Mouse (Mus musculus): ENCODE measurements around the gene Exosc5.

Gene Exosc5

DNA sequence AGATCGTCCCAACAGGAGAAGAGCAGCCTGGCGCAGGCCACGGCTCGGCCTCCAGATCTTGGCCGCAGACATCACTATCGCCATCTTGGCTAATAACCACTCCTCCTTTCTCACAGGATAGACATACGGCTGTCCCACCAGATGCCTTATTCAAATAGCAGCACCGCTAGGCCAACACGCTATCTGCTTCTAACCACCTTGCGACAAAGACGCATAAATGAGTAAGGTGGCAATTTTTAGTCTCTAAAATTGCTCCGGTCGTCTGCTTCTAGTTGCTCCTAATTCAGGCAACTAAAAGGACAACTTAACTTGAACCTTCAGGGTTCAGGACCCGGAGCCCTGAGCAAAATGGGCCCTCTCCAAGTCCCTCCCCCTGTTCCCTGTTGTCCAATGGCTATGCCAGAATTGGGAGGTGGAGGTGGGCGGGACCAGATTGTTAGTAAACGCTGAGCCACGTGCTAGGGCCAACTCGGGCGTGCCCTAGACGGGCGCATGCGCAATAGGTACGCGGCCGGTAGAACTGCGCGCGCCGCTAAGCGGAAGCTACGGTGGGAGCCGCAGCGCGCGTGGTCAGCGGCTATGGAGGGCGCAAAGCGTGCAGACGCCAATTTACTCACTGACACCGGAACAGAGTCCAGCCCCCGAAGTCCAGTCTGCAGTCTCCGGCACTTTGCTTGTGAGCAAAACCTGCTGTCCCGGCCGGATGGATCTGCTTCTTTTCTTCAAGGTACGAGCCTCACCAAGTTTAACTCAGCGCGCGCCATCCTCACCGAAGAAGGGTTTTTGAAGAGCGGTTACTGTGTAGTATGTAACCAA lies at the start of gene Exosc5, which contains the start of gene Bckdha:
TSS of gene Exosc5 (plus strand) at position 508 of the 816 bp plus-strand sequence.
TSS of gene Bckdha (minus strand) at position 325 of the 816 bp plus-strand sequence.
- DNase-seq (ENCODE audit: low spot score) = peak; percentile 95

DNA sequence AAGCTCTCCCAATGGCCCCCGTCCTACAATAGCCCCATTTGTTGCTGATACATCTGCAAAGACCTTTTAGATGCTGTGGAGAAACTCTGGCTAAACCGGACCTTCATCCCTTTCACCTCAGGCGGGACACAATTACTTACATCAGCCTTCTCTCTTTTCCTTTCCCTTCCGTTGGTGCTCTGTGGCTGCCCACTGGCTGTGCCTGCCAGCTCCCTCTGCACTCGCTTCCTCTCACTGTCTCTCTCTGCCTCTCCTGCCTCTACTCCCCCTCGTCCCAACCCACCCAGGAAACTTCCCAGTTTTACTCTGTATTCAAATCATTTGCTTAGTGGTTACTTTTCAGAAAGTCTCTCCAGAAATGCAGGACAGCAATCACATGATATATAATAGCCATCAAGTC lies 48.9 kb upstream of the Exosc5 start:
- no peak for DNase-seq (ENCODE audit: low spot score)

DNA sequence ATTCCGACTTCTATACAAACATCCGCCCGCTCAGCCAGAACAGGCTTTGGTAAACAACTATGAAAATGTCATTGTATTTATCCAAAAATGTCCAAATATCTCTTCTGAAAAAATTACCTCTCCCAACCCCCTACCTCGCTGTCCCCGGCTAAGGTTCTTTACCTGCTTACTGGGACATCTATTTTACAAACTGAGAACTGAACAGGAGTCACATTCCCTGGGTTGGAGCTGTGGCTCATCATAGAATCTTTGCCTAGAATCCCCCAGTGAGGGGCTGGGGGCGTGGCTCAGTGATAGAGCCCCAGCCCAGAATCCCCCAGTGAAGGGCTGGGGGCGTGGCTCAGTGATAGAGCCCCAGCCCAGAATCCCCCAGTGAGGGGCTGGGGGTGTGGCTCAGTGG lies 47.5 kb upstream of the Exosc5 start:
- no peak for DNase-seq (ENCODE audit: low spot score)

DNA sequence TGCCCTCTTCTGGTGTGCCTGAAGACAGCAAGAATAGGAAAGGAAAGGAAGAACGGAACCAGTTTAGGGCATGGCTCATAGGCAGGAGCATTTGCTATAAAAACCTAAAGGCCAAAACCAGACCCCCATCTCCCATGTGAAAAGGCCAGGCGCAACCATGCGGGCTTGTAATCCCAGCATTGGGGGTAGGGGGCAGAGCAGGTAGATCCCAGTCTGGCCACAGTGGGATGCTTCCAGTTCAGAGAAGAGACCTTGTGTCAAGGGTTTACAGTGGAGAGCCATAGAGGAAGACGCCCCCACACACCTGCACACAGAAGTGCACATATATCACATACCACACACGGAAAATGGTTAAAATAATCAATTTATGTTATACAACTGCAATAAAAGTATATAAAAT lies 44.9 kb upstream of the Exosc5 start:
- no peak for DNase-seq (ENCODE audit: low spot score)

DNA sequence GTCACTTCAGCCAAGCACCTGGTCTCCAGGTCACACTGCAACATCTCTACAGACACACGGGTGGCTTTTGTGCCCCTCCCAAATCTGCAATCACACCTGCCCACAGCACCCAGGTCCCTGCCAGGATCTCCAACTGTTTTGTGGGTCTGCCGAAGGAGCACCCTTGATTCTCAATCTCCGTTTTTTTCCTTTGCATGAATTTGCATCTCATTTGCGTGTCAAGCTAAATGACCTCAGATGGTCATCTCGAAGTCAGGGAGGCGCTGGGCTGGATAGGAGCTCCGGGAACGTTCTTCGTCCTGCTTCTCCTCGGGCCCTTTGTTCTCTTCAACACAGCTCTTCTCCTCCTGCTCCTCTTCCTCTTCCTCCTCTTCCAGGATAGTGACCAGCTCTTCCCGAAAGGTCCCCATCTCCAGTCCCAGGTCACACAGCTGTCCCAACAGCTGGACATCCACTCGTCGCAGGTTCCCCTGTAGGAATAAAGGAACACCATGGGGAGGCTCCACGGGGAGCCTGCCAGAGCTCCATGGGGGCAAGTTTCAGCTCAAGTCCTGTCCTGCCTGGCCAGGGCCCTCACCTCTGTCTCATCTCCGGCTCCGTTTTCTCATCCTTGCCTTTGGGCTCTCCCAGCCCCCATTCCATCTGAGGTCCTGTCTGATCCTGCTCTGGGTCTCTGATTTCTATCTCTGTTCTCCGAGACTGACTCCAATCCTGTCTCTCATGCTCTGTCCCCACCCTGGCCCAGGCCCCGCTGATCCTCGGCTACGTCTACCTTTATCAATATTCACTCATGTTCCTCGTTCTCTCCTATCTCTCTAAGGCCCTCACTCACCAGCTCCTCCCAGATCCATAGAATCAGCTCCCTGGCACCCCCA lies 43.9 kb upstream of the Exosc5 start:
- no peak for DNase-seq (ENCODE audit: low spot score)

DNA sequence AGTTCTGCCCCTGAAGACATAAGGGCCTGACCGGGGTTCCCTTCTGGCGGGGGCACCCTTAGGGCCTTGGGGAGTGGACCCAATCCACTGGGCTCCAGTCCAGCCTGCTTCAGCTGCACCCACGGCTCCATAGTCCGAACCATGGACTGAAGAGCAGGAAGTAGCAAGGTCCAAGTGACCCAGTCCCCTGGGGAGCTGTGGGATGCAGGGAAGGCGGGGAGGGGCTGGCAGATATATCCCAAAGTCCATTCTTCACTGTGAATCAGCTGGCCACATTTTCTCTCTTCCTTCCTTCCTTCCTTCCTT lies 43.3 kb upstream of the Exosc5 start, which contains the start of gene Erich4:
TSS of gene Erich4 (minus strand) at position 187 of the 306 bp plus-strand sequence.
- no peak for DNase-seq (ENCODE audit: low spot score)

DNA sequence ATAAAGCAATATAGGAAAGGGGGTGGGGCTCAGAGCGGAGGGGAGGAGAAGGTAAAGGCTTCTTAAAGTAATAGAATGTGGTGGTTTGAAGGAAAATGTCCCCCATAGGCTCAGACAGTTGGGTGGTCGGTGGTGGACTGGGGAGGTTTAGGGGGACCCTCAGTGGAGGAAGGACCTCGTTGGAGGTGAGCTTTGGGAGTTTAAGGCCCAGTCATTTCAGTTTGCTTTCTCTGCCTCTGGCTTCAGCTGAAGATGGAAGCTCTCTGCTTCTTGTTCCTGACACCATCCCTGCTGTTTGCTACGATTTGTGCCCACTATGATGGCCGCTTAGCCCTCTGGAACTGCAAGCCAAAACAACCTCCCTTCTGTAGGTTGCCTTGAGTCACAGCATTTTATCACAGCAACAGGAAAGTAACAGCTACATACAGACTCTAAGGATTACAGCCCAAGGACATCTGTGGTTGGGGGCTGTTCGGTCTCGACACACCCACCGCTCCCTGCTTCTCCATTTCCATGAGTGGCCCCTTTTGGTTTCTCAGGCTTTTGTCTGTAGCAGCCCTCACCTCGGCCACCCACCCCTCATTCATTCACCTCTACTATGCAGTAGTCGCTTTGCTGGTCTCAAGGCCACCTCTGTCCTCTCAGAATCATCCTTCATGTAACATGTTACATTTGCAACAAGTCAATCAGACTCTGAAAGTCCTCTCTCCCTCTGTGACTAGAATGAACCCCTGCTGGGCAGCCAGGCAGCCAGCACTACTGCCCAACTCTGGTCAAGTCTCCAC lies 41.4 kb upstream of the Exosc5 start:
- DNase-seq (ENCODE audit: low spot score) = no peak

DNA sequence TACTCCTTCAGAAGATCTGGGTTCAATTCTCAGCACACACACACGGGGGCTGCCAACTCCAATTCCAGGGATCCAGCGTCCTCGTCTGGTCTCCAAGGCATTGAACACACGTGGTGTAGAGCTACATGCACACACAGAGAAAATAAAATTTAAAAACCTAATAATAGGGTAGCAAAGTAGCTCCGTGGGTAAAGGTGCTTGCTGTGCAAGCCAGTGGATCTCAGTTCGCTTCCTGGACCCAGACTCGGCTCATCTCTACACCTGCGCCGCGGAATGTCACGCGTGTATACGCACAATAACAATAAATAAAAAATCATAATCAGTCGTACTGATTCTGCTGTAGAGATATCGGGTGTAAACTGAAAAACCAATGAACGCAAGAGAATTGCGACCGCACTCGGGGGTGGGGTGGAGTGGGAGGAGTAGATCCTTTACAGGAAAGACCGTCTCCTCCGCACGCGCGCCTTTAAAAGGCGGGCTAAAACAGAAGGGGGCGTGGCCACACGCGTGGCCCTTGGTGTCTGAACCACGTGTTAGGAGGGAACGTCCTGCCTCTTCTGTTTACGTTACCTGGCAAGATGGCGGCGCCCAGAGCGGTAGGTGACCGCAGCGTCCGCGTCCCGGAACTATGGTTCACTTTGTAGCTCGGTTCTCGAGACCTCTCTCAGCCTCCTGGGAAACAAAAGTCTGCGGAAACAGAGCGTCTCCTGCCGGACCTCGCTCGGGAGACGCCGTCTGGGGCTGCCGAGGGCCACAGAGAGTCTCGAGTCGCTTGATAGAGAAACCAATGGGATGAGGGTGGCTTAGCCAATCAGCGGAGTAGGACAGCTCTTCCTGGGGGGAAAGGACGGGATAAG lies 39.9 kb upstream of the Exosc5 start, which contains the start of gene Dmac2:
TSS of gene Dmac2 (plus strand) at position 550 of the 857 bp plus-strand sequence.
- peak; percentile 71 for DNase-seq (ENCODE audit: low spot score)

DNA sequence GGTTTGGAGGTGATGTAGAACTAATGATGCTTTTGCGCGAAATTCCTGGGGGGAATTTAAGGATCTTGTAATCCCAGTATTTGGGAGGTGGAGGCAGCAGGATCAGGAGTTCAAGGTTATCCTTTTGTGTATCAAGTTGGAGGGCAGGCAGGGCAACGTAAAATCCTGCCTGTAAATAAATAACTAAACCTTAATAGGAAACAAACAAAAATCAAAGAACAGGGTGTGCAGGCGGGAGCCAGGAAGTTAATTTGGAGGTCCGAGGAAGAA lies 39.3 kb upstream of the Exosc5 start:
- no peak for DNase-seq (ENCODE audit: low spot score)

DNA sequence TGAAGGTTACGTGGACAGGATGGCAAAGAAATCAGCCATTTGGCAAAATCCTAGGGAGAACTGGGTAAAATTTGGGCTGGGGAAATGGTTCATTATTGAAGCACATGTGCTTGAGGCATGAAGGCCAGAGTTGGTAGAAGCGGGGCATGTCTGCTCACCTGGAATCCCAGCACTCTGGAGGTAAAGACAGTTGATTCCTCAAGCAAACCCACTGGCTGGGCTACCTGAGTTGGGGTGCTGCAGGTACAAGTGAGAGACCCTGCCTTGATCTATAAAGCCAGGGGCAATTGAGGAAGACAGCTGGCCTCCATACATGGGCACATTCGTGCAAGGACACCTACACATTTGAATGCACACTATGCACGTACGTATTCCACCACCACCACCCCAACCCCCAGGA lies 38.9 kb upstream of the Exosc5 start:
- no peak for DNase-seq (ENCODE audit: low spot score)

DNA sequence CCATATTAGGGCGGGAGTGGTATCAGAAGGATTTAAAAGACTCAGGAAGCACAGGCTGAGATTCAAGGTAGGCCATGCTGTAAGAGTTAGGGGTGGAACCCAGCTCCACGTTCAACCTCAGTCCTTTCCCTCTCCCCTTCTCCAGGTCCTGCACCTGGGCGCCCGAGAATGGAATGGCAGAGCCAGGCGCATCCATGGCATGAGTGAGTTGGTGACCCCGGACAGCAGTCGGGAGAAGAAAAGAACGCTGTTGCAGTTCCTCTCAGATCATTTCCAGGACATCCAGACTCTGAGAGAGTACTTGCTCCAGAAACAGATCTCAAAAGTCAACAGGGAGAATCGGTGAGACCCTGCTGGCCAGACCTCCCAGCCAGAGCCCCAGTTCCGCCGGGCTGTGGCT lies 38.2 kb upstream of the Exosc5 start:
- DNase-seq (ENCODE audit: low spot score) = no peak

DNA sequence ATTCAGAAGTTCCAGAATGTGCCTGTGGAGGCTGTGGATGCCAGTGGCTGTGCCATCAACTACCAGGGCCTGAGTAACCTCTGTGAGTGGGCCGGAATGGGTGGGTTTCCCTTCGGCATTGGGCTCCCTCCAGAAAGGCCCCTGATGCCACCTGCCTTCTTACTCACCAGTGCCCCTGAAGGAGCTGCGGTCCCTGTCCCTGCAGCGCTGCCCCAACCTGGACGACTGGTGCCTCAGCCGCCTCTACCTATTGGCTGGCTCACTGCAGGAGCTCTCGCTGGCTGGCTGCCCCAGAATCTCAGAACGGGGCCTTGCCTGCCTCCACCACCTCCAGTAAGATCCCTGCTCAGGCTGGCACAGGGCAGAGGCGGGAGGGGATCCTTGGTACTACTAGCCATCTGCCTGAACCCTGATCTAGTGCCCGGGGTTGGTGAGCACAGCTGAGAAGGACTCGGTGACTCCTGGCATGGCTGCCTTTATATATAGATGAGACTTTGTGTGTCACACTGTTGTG lies 35.0 kb upstream of the Exosc5 start:
- DNase-seq (ENCODE audit: low spot score) = no peak

DNA sequence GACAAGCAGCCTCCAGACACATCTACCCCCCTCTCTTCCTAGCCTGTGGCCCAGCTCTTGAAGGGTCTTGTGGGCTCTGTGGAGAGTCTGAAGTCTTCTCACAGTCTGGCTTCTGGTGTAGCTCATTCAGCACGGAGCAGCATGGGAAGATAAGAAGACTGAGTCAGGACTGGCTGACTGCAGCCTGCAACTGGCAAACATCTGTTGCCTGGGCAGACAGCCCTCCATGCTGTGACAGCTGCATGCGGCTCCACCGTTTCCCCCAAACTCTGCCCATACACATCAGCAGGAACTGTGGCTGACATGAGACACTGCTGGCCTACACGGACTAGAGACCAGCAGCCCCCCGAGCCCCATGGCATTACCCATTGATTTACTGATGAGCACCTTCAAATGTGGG lies 34.1 kb upstream of the Exosc5 start:
- no peak for DNase-seq (ENCODE audit: low spot score)

DNA sequence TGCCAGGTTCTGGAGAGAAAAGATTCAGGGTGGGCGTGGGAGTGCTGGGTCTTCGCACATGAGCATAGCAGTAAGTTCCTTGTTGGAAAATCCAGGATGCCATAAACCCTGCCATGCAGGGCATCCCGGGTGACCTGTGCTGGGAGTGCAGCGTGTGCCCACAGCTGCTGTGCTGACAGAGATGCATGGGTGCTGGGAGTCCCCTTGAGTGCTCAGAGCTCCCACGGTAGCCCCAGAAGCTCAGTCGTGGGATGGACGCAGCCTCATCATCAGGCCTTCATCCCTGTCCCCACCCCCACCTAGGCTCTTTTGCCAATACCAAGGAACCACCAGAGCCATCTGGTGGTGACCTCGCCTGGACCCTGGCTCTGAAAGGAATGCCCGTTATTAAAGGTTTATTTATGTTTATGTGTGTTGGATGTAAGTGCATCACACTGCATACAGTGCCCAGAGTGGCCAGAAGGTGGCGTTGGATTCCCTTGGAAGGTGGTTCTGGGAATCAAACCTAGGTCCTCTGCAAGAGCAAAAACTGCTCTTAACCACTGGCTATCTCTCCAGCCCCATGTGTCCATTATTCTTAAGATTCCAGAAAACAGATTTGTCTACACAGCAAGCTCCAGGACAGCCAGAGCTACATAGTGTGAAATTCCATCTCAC lies 33.2 kb upstream of the Exosc5 start:
- DNase-seq (ENCODE audit: low spot score) = no peak

DNA sequence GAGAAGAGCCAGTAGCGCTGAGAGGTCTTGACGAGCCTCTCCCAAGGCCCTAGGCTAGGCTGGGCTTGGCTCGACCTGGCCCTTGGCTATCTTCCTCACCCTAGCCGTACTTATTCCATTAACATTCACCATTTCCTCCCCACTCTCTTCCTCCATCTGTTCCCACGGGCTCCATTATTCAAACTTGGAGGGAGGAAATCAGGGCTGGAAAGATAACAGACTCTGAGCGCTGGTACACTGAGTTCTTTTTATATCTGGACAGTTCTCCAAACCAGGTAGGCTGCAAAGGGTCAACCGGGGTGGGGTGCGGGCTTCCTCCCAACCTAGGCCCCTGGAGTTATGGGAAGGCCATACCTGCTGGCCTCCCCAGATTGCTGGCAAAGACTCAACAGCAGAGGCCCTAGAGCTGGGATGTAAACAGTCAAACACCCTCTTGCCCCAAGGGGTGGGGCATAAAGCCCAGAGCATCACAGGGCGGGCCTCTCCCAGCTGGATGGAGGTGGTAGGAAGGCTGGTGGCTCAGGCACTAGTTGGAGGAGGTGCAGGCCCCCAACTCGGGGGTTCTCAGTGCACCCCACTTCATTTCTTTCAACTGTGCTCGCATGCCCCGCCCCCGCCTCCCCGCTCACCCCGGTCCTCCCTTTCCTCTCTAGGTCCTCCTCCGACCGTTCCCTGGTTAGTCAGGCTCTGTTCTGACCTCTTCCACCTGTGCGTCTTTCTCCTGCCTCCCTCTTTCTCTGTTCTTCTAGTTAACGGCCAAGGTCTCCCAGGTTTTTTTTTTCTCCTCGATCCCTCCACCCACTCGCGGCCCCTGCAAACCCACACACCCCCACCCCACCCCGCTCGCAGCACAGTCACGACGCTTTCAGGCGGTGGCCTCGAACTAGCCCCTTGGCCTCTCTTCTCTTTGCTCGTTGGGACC lies 32.2 kb upstream of the Exosc5 start, which contains the start of gene B3gnt8:
TSS of gene B3gnt8 (plus strand) at position 146 of the 922 bp plus-strand sequence.
- DNase-seq (ENCODE audit: low spot score) = no peak

DNA sequence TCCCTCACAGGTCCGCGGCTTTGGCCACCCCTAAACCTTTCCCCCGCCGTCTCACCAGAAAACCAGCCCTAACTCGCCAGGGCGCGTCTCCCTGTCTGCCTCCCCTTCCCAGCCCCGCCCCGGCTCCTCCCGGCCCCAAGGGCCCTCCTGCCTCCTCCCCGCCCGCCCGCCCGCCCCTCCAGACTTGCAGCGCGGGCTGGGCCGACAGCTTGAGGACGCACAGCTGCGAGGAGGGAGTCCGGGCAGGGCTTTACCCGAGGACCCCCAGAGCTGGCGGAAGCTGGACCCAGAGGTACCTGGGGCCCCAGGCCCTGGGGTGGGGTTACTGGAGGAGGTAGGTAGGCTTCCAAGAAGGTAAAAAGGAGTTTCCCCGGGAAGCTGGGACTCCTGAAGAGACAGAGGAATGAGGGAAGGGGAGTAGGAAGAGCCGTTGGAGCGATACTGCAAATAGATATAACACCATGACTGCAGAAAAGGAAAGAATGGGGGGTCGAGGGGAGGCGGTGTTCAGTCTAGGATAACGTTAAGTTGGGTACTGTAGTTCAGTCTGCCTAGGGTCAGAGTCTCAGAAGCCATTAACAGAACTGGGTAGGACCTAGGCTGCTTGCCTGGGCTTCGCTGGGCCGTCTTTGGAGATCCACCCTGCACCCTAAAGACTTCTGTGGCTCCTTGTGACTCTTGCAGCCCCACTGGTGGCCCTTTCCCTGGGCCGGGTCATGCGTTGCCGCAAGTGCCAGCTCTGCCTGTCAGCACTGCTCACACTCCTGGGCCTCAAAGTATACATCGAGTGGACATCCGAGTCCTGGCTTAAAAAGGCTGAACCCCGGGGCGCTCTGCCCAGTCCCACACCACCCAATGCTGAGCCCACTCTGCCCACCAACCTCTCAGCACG lies 31.3 kb upstream of the Exosc5 start:
- peak; percentile 46 for DNase-seq (ENCODE audit: low spot score)

DNA sequence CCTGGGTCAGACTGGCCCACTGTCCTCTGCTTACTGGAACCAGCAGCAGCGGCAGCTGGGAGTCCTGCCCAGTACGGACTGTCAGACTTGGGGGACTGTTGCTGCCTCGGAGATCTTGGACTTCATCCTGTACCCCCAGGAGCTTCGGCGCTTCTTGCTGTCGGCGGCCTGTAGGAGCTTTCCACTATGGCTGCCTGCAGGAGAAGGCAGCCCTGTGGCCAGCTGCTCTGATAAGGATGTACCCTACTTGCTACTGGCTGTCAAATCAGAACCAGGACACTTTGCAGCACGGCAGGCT lies 30.7 kb upstream of the Exosc5 start:
- DNase-seq (ENCODE audit: low spot score) = no peak

DNA sequence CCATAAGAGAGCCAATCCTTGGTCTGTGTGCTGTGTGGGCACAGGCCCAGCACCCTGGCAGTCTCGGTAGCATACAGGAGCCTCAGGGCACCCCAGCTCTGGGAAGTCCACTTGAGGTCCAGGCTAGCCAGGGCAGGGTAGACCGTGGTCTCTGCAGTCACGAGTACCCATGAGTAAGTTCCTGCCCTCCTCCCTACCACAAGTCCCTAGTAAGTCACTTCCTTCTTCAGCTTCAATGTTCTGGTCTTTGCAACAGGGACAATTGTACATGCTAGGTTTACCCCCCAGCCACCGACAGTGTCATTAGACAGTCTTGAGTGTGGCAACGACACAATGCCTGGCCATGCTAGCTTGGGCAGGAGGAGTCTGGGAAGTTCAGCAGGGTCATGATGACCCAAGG lies 26.3 kb upstream of the Exosc5 start:
- no peak for DNase-seq (ENCODE audit: low spot score)

DNA sequence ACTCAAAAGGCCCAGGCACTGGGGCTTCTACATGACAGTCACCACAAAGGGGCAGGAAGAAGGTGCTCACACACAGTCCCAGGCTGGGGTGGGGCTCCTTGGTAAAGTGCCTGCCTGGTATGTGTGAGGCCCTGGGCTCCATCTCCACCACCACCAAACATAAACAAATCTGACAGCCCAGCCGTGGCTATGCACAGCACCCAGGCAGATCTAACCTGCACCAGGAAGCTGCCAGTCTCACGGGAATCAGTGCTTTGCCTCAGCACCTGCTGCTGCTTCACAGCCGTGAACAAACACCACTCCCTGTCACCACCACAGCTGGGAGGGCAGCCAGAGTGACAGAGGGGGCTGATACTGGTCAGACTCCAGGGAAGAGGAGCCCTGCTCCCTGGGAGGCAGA lies 22.6 kb upstream of the Exosc5 start:
- no peak for DNase-seq (ENCODE audit: low spot score)

Data from urinary bladder, postnatal 10 days (tissue).